Comparison of ENCODE assay signal across 14 mouse cellular contexts in genomic region chrX:152201737-152202421, GRCm38 (mm10). TPM values are rescaled to one million over a fixed set of nuclear protein-coding genes. Genes with fewer than 3 reads are reported as not detected.
DNase-seq lines count a peak whose midpoint lies in the region; ATAC-seq lines count a peak whose summit lies in the region.
"Had no signal": no experiment of that assay in that cellular context is flagged by ENCODE, and none has a peak within 500 bp of the region (broad histone marks: within the 10 kb centered on the region; RNA-seq: fewer than 3 reads in every experiment).

No protein-coding gene starts in this region.

- H3K9me3 ChIP-seq in kidney, embryonic 15.5 days (replicated peaks) = no peaks in the 10 kb centered on the region
- no peaks in the 10 kb centered on the region for H3K9me3 ChIP-seq in kidney, embryonic 14.5 days (ENCODE audit: control insufficient read depth, low read length)
- H3K9me3 ChIP-seq: embryonic facial prominence, embryonic 13.5 days; forebrain, embryonic 15.5 days had no signal

- H3K4me2 ChIP-seq in kidney, embryonic 15.5 days = no peak overlapping the region
- no peak overlapping the region for H3K4me2 ChIP-seq in kidney, embryonic 14.5 days (replicated peaks; ENCODE audit: low read depth, low read length)
- H3K4me2 ChIP-seq: embryonic facial prominence, embryonic 13.5 days; forebrain, embryonic 15.5 days; liver, embryonic 11.5 days had no signal

- no peak overlapping the region for H3K4me3 ChIP-seq in kidney, embryonic 15.5 days (replicated peaks)
- no peak overlapping the region for H3K4me3 ChIP-seq in kidney, embryonic 14.5 days (ENCODE audit: low read length)
- H3K4me3 ChIP-seq: embryonic facial prominence, embryonic 13.5 days; forebrain, embryonic 15.5 days had no signal

- ATAC-seq in kidney, embryonic 15.5 days (replicated peaks; ENCODE audit: low FRiP score) = peak; percentile 58
- ATAC-seq in kidney, embryonic 14.5 days (ENCODE audit: low FRiP score, low TSS enrichment) = no peak
- ATAC-seq: CD4-positive, CD25-positive, alpha-beta regulatory T cell, adult 4 months; forebrain, embryonic 15.5 days had no signal

- H3K9ac ChIP-seq in kidney, embryonic 15.5 days = no peak overlapping the region
- no peak overlapping the region for H3K9ac ChIP-seq in kidney, embryonic 14.5 days (ENCODE audit: low read depth, low read length)
- H3K9ac ChIP-seq: embryonic facial prominence, embryonic 13.5 days; forebrain, embryonic 15.5 days had no signal

- no peaks in the 10 kb centered on the region for H3K36me3 ChIP-seq in kidney, embryonic 15.5 days
- no peaks in the 10 kb centered on the region for H3K36me3 ChIP-seq in kidney, embryonic 14.5 days (ENCODE audit: control insufficient read depth, insufficient read depth, low read length)
- H3K36me3 ChIP-seq: embryonic facial prominence, embryonic 13.5 days; forebrain, embryonic 15.5 days had no signal

- DNase-seq in cerebellum, adult 18-20 months = peak; percentile 46 to 68
- peak; percentile 25 to 45 for DNase-seq in cerebellum, postnatal 36 days
- DNase-seq in kidney, postnatal 4 days = peak; percentile 19 to 45
- DNase-seq in heart, postnatal 4 days = no peak
- DNase-seq in adrenal gland, adult 18-20 months (ENCODE audit: low spot score in 2 of 2) = no peak
- DNase-seq: gastrocnemius, postnatal 14 days; heart, postnatal 10 days; thymus, postnatal 36 days had no signal

- H3K27me3 ChIP-seq in kidney, embryonic 15.5 days = peaks cover 87% of the 10 kb centered on the region
- H3K27me3 ChIP-seq in kidney, embryonic 14.5 days (ENCODE audit: control insufficient read depth, insufficient read depth, low read length) = peaks cover 4% of the 10 kb centered on the region; the same call in 1 of the 2 replicates

- no peak overlapping the region for H3K27ac ChIP-seq in kidney, embryonic 15.5 days
- H3K27ac ChIP-seq in kidney, embryonic 14.5 days (ENCODE audit: low read depth, low read length) = no peak overlapping the region
- H3K27ac ChIP-seq: embryonic facial prominence, embryonic 13.5 days; forebrain, embryonic 15.5 days had no signal

- WGBS in kidney, embryonic 15.5 days = 29% methylated on average over 4 of the region's 4 CpGs
- WGBS in kidney, embryonic 14.5 days = 24% methylated on average over 4 of the region's 4 CpGs

- H3K4me1 ChIP-seq in kidney, embryonic 15.5 days = peaks cover 10% of the 10 kb centered on the region
- peaks cover 8% of the 10 kb centered on the region; the same call in 1 of the 2 replicates for H3K4me1 ChIP-seq in kidney, embryonic 14.5 days (ENCODE audit: control insufficient read depth, insufficient read depth, low read length)
- H3K4me1 ChIP-seq: embryonic facial prominence, embryonic 13.5 days had no signal

RNA-seq across cellular contexts. Expression of gene Kdm5c, which starts 30.9 kb away (rescaled TPM):
- polyA plus RNA-seq in kidney, embryonic 15.5 days (2015; fragmentation: Nextera tagmentation; extraction: Ambion mirVana) = 43.4 and 44.0 TPM in 2 replicates
- 39.4 and 42.5 TPM in 2 replicates for polyA plus RNA-seq in kidney, embryonic 14.5 days (2014; fragmentation: Nextera tagmentation; extraction: Ambion mirVana)
- 10 to 100 TPM; 41.9 to 70.5 TPM for total RNA-seq in heart, postnatal 4 days (2021)
- total RNA-seq in adrenal gland, adult 18-20 months (2021) = 10 to 100 TPM; 59.1 to 94.0 TPM

RNA-seq across cellular contexts. Expression of gene Iqsec2, which starts 57.8 kb away (rescaled TPM):
- 3.9 and 5.0 TPM in 2 replicates for polyA plus RNA-seq in kidney, embryonic 15.5 days (2015; fragmentation: Nextera tagmentation; extraction: Ambion mirVana)
- polyA plus RNA-seq in kidney, embryonic 14.5 days (2014; fragmentation: Nextera tagmentation; extraction: Ambion mirVana) = 3.8 and 4.0 TPM in 2 replicates
- 10 to 100 TPM; 57.9 to 59.3 TPM for total RNA-seq in heart, postnatal 4 days (2021)
- total RNA-seq in adrenal gland, adult 18-20 months (2021) = 10 to 100 TPM; 28.8 to 37.8 TPM

Comparison
In these comparisons a context has a peak if more than half of its experiments do, and no peak if none do; other contexts are left out.
1. DNase-seq: peak in cerebellum, adult 18-20 months (2 of 2), cerebellum, postnatal 36 days (2 of 2) and kidney, postnatal 4 days (2 of 2); none in heart, postnatal 4 days (single experiment) and adrenal gland, adult 18-20 months (0 of 2).